Mouse (Mus musculus) ZHBTc4 (cell line): ENCODE data around the gene Snrpb.

ENCODE experiments used
- DNase-seq: peaks from one replicate; pipeline ENCODE4 v3.0.0-alpha.2; 2011; ENCODE audit warnings: low read depth, low spot score

Snrpb gene

GRCm38 (mm10) chr2:130143011-130143410 is 36.2 kb downstream of the Snrpb start:
- DNase-seq, result no peak

DNA sequence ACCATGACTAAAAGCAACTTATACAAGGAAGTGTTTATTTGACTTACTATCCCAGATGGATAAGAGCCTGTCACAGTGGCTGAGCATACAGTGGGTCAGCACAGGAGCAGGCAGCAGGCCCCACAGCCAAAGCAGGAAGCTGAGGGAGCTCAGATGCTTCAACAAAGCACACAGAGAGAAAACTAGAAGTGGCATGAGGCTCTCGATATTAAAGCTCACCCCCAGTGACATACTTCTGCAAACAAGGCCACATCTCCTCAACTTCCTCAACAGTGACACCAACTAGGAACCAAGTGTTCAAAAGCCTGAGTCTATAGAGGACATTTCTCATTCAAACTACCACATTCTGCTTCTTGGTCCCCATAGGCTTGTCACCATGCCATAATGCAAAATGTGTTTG is 49.5 kb downstream of the Snrpb start:
- no peak for DNase-seq

DNA sequence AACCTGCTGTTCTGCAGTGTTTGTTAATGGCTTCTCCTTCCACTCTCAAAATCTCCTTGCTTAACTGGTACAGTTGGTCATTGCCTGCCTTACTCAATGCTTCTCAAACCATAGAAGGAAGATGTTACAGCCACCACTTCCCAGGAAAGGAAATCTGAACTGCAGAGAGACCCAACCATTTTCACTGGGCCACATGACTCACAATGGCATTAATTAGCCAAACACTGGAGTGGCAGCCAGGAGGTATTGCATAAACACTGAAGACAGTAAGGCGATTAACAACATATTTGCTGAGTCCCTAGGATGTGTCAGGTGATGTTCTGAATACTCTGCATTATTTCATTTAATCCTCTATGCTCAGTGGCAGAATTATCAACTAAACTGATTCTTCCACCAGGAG is 53.1 kb downstream of the Snrpb start:
- DNase-seq, result no peak

DNA sequence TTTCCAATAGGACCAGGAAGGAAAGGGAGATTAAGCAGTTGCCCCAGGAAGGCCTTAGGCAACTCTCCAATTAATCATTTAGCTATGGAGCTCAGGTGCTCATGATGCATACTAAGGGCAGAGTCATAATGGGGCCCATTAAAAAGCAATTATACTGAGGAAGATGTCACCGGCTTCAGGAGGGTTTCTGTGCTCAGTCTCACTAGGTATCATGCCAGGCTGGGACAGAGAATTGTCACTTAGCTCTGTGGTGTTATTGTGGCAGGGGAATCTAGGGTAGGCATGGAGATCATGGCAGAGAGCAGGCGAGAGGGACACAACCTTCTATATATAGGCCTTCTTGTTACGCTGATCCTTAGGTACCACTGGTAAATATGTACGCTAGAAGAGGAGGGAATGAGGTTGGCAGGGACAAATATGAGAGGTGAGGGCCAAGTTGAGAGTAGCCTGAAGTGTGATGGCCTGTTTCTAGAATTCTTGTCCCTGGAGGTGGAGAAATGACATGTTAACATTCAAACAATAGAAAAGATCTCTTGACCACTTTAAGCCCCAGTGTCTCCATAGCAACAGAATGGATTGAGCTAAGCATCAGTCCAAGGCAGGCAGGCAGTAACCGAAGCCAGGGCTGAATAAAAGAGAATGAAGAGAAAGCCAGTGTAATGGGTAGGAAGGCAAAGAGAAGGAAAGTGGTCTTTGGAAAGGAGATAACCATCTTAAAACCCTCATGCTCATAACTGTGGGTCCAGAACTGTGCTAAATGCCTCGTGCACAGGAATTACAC is 53.7 kb downstream of the Snrpb start:
- DNase-seq, result no peak
